Comparison of ENCODE assay signal across 10 mouse cellular contexts in the genomic region with DNA sequence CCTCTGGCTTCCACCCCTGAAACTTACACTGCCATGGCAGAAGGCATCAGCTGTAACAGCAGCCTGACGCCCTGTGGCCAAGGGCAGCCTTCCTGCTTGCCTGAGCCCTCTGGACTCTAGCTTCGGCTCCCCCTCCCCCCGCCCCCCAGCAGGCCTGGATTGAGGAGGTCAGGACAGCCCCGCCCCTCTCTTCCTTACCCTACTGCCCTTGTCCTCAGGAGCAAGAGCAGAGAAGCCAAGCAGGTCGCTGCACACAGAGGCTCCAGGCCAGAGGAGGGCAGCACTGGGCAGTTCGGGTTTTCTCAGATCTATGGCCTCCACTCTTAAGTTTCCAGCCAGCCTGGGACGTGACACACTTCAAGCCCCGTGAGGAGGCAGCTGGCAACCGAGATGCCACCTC.
DNase-seq lines count a peak whose midpoint lies in the region; ATAC-seq and TF ChIP-seq lines count a peak whose summit lies in the region.
"Had no signal": no experiment of that assay in that cellular context is flagged by ENCODE, and none has a peak within 500 bp of the region (broad histone marks: within the 10 kb centered on the region; RNA-seq: fewer than 3 reads in every experiment).

No protein-coding gene starts in this region.

- WGBS in kidney, postnatal 0 days: 16% methylated on average over 9 of the region's 9 CpGs
- WGBS in forebrain, embryonic 12.5 days: 18% methylated on average over 9 of the region's 9 CpGs

- no peaks in the 10 kb centered on the region for H3K36me3 ChIP-seq in ES-Bruce4 (ENCODE audit: control insufficient read depth, insufficient read depth, low read length, poor library complexity, severe bottlenecking)
- no peaks in the 10 kb centered on the region for H3K36me3 ChIP-seq in kidney, postnatal 0 days (ENCODE audit: insufficient read depth, low read length)
- peaks cover 16% of the 10 kb centered on the region for H3K36me3 ChIP-seq in forebrain, embryonic 12.5 days (replicated peaks)

- H3K4me1 ChIP-seq in ES-Bruce4 (ENCODE audit: control insufficient read depth, insufficient read depth, low read length): no peaks in the 10 kb centered on the region
- no peaks in the 10 kb centered on the region for H3K4me1 ChIP-seq in kidney, postnatal 0 days (replicated peaks; ENCODE audit: insufficient read depth, low read length)
- H3K4me1 ChIP-seq in forebrain, embryonic 12.5 days: no peaks in the 10 kb centered on the region

- no peak overlapping the region for H3K27ac ChIP-seq in ES-Bruce4 (ENCODE audit: insufficient read depth, low read length)
- H3K27ac ChIP-seq in kidney, postnatal 0 days: no peak overlapping the region
- H3K27ac ChIP-seq in forebrain, embryonic 12.5 days: no peak overlapping the region

- H3K27me3 ChIP-seq in ES-Bruce4 (ENCODE audit: control insufficient read depth, insufficient read depth, low read length, poor library complexity, severe bottlenecking): no peaks in the 10 kb centered on the region
- H3K27me3 ChIP-seq in kidney, postnatal 0 days (ENCODE audit: insufficient read depth, low read length): no peaks in the 10 kb centered on the region
- no peaks in the 10 kb centered on the region for H3K27me3 ChIP-seq in forebrain, embryonic 12.5 days

- no peak overlapping the region for H3K4me2 ChIP-seq in kidney, postnatal 0 days (ENCODE audit: low read length)
- no peak overlapping the region for H3K4me2 ChIP-seq in forebrain, embryonic 12.5 days
- H3K4me2 ChIP-seq: heart, embryonic 12.5 days had no signal

- peak; percentile 33 for DNase-seq in heart, postnatal 4 days
- DNase-seq in heart, adult 8-10 months (ENCODE audit: low spot score): no peak
- peak; percentile 64 for DNase-seq in embryo, embryonic 11 days
- DNase-seq in kidney, postnatal 0 days (ENCODE audit: low spot score): peak; percentile 72
- no peak for DNase-seq in thymus, postnatal 36 days
- no peak for DNase-seq in thymus, adult 18-20 months
- DNase-seq: adrenal gland, postnatal 25 days had no signal

- no peak for TF ChIP-seq EP300 in ES-Bruce4 (IDR thresholded peaks at IDR 0.05; ENCODE audit: insufficient read depth, low read depth, low read length)

- TF ChIP-seq CTCF in ES-Bruce4 (IDR thresholded peaks at IDR 0.05; ENCODE audit: low read depth, low read length): peak; percentile 64
- TF ChIP-seq CTCF in kidney, postnatal 0 days (IDR thresholded peaks at IDR 0.05; ENCODE audit: low read depth): peak; percentile 67

- H3K9ac ChIP-seq in ES-Bruce4 (ENCODE audit: low read depth, poor library complexity, severe bottlenecking): no peak overlapping the region
- H3K9ac ChIP-seq in kidney, postnatal 0 days (ENCODE audit: low read depth, low read length): no peak overlapping the region
- no peak overlapping the region for H3K9ac ChIP-seq in forebrain, embryonic 12.5 days
- H3K9ac ChIP-seq: heart, embryonic 12.5 days had no signal

- H3K4me3 ChIP-seq in ES-Bruce4 (ENCODE audit: low read depth, low read length): no peak overlapping the region
- no peak overlapping the region for H3K4me3 ChIP-seq in kidney, postnatal 0 days (replicated peaks; ENCODE audit: low read depth, low read length)
- no peak overlapping the region for H3K4me3 ChIP-seq in forebrain, embryonic 12.5 days (replicated peaks)
- H3K4me3 ChIP-seq: heart, embryonic 12.5 days had no signal

- TF ChIP-seq POLR2A in ES-Bruce4 (IDR thresholded peaks at IDR 0.05; ENCODE audit: insufficient read depth, low read length): no peak

- peak; percentile 91 for ATAC-seq in kidney, postnatal 0 days (replicated peaks; ENCODE audit: low FRiP score, low read depth)
- no peak for ATAC-seq in forebrain, embryonic 12.5 days (ENCODE audit: low FRiP score)

- H3K9me3 ChIP-seq in ES-Bruce4 (replicated peaks; ENCODE audit: control insufficient read depth, insufficient read depth, low read length, poor library complexity, severe bottlenecking): no peaks in the 10 kb centered on the region
- H3K9me3 ChIP-seq in kidney, postnatal 0 days (replicated peaks; ENCODE audit: low read length): no peaks in the 10 kb centered on the region
- no peaks in the 10 kb centered on the region for H3K9me3 ChIP-seq in forebrain, embryonic 12.5 days

Comparison
In these comparisons a context has a peak if more than half of its experiments do, and no peak if none do; other contexts are left out.
1. DNase-seq: peak in heart, postnatal 4 days (single experiment), embryo, embryonic 11 days (single experiment) and kidney, postnatal 0 days (single experiment); none in heart, adult 8-10 months (single experiment), thymus, postnatal 36 days (0 of 2) and thymus, adult 18-20 months (0 of 2).